Comparison of ENCODE assay signal across 10 mouse cellular contexts in genomic region chr7:142657341-142657791, GRCm38 (mm10). TPM values are rescaled to one million over a fixed set of nuclear protein-coding genes. Genes with fewer than 3 reads are reported as not detected.
DNase-seq lines count a peak whose midpoint lies in the region; ATAC-seq and TF ChIP-seq lines count a peak whose summit lies in the region.
"Had no signal": no experiment of that assay in that cellular context is flagged by ENCODE, and none has a peak within 500 bp of the region (broad histone marks: within the 10 kb centered on the region; RNA-seq: fewer than 3 reads in every experiment).

No protein-coding gene starts in this region.

- no peak for TF ChIP-seq CTCF in gastrocnemius, adult 2 months (IDR thresholded peaks at IDR 0.05)
- TF ChIP-seq CTCF in midbrain, postnatal 0 days (IDR thresholded peaks at IDR 0.05) = no peak

- no peak overlapping the region for H3K9ac ChIP-seq in midbrain, postnatal 0 days (replicated peaks; ENCODE audit: low read length, poor library complexity, severe bottlenecking)
- no peak overlapping the region for H3K9ac ChIP-seq in midbrain, embryonic 14.5 days (replicated peaks; ENCODE audit: low read length)
- H3K9ac ChIP-seq in liver, embryonic 11.5 days (ENCODE audit: low read depth, low read length) = peak overlapping the region; percentile 76

- no peak for DNase-seq in gastrocnemius, adult 2 months
- no peak for DNase-seq in gastrocnemius, adult 18-20 months (ENCODE audit: low spot score)
- no peak for DNase-seq in midbrain, postnatal 0 days (ENCODE audit: low spot score)
- DNase-seq in midbrain, embryonic 14.5 days = no peak
- DNase-seq in liver, embryonic 11.5 days (ENCODE audit: low spot score) = no peak
- peak; percentile 84 for DNase-seq in yolk sac, embryonic 10.5 days (ENCODE audit: low spot score)
- DNase-seq in B cell, adult 2 months = no peak
- no peak for DNase-seq in T-cell, adult 2 months (ENCODE audit: low spot score)
- DNase-seq: right cerebral cortex, postnatal 25 days had no signal

- H3K4me1 ChIP-seq in midbrain, postnatal 0 days (ENCODE audit: insufficient read depth, low read length) = no peaks in the 10 kb centered on the region
- peaks cover 8% of the 10 kb centered on the region; the same call in 1 of the 2 replicates for H3K4me1 ChIP-seq in midbrain, embryonic 14.5 days (ENCODE audit: control insufficient read depth, insufficient read depth, low read length)
- peaks cover 4% of the 10 kb centered on the region; the same call in 1 of the 2 replicates for H3K4me1 ChIP-seq in liver, embryonic 11.5 days (replicated peaks; ENCODE audit: control insufficient read depth, insufficient read depth, low read length)

- intact Hi-C loops in gastrocnemius, adult 2 months (cut with DNase I) = no loop called here

- 0 out of 2 replicates have a peak overlapping the region, but pooled peaks have one; percentile 6 for H3K27ac ChIP-seq in gastrocnemius, adult 2 months
- H3K27ac ChIP-seq in midbrain, postnatal 0 days (ENCODE audit: low read depth, low read length) = no peak overlapping the region
- no peak overlapping the region for H3K27ac ChIP-seq in midbrain, embryonic 14.5 days (replicated peaks; ENCODE audit: low read depth, low read length)
- H3K27ac ChIP-seq in liver, embryonic 11.5 days (ENCODE audit: low read depth, low read length) = peak overlapping the region; percentile 90

- H3K4me3 ChIP-seq in gastrocnemius, adult 2 months = peak overlapping the region; percentile 72
- H3K4me3 ChIP-seq in midbrain, postnatal 0 days (ENCODE audit: low read depth, low read length) = peak overlapping the region; percentile 30; the same call in 1 of the 2 replicates
- no peak overlapping the region for H3K4me3 ChIP-seq in midbrain, embryonic 14.5 days (replicated peaks; ENCODE audit: low read depth, low read length)
- peak overlapping the region; percentile 59 for H3K4me3 ChIP-seq in liver, embryonic 11.5 days (ENCODE audit: low read depth, low read length)

- H3K27me3 ChIP-seq in midbrain, postnatal 0 days (ENCODE audit: insufficient read depth, low read length) = peaks cover 89% of the 10 kb centered on the region
- peaks cover 89% of the 10 kb centered on the region for H3K27me3 ChIP-seq in midbrain, embryonic 14.5 days (ENCODE audit: control insufficient read depth, insufficient read depth, low read length)
- H3K27me3 ChIP-seq in liver, embryonic 11.5 days (replicated peaks; ENCODE audit: control insufficient read depth, insufficient read depth, low read length) = peaks cover 98% of the 10 kb centered on the region

- H3K9me3 ChIP-seq in midbrain, postnatal 0 days (ENCODE audit: low read length) = no peaks in the 10 kb centered on the region
- no peaks in the 10 kb centered on the region for H3K9me3 ChIP-seq in midbrain, embryonic 14.5 days (ENCODE audit: control insufficient read depth, low read length)
- H3K9me3 ChIP-seq in liver, embryonic 11.5 days (ENCODE audit: control insufficient read depth, low read length) = no peaks in the 10 kb centered on the region

- no peak overlapping the region for H3K4me2 ChIP-seq in midbrain, postnatal 0 days (ENCODE audit: low read depth, low read length, poor library complexity, severe bottlenecking)
- H3K4me2 ChIP-seq in midbrain, embryonic 14.5 days (ENCODE audit: low read length) = no peak overlapping the region
- H3K4me2 ChIP-seq in liver, embryonic 11.5 days = peak overlapping the region; percentile 63

- no peak for ATAC-seq in midbrain, postnatal 0 days (ENCODE audit: low FRiP score)
- no peak for ATAC-seq in midbrain, embryonic 14.5 days (ENCODE audit: low FRiP score, low TSS enrichment)
- peak; percentile 49 for ATAC-seq in liver, embryonic 11.5 days (replicated peaks; ENCODE audit: low FRiP score)
- ATAC-seq: activated CD4-positive, CD25-positive, alpha-beta regulatory T cell, adult 4 months had no signal

- WGBS in midbrain, postnatal 0 days = 22% methylated on average over 7 of the region's 9 CpGs
- WGBS in midbrain, embryonic 14.5 days = 10% methylated on average over 6 of the region's 9 CpGs
- WGBS in liver, embryonic 11.5 days = 11% methylated on average over 7 of the region's 9 CpGs

- no peaks in the 10 kb centered on the region for H3K36me3 ChIP-seq in midbrain, postnatal 0 days (ENCODE audit: insufficient read depth, low read length)
- H3K36me3 ChIP-seq in midbrain, embryonic 14.5 days (ENCODE audit: control insufficient read depth, insufficient read depth, low read length) = no peaks in the 10 kb centered on the region
- H3K36me3 ChIP-seq in liver, embryonic 11.5 days (ENCODE audit: control insufficient read depth, insufficient read depth, low read length) = no peaks in the 10 kb centered on the region; the same call in 1 of the 2 replicates

RNA-seq across cellular contexts. Expression of gene Igf2, which starts 9.2 kb away (rescaled TPM):
- 10 to 100 TPM; 26.1 to 32.7 TPM for total RNA-seq in gastrocnemius, adult 2 months (2021)
- 10 to 100 TPM; 20.0 to 29.0 TPM for total RNA-seq in gastrocnemius, adult 18-20 months (2021)
- total RNA-seq in midbrain, postnatal 0 days (2014; rRNA removed) = 369 and 380 TPM in 2 replicates
- polyA plus RNA-seq in midbrain, postnatal 0 days (2015; fragmentation: Nextera tagmentation; extraction: Ambion mirVana) = 195 and 213 TPM in 2 replicates
- polyA plus RNA-seq in midbrain, embryonic 14.5 days (2014; fragmentation: Nextera tagmentation; extraction: Ambion mirVana) = 19.1 and 102 TPM in 2 replicates
- polyA plus RNA-seq in liver, embryonic 11.5 days (2014; fragmentation: Nextera tagmentation; extraction: Ambion mirVana) = 390 and 480 TPM in 2 replicates

RNA-seq across cellular contexts. Expression of gene Gm49394, which starts 12.4 kb away (rescaled TPM):
- total RNA-seq in gastrocnemius, adult 2 months (2021) = not detected
- not detected for total RNA-seq in gastrocnemius, adult 18-20 months (2021)
- total RNA-seq in midbrain, postnatal 0 days (2014; rRNA removed) = not detected in 2 replicates
- not detected in 2 replicates for polyA plus RNA-seq in midbrain, postnatal 0 days (2015; fragmentation: Nextera tagmentation; extraction: Ambion mirVana)
- polyA plus RNA-seq in midbrain, embryonic 14.5 days (2014; fragmentation: Nextera tagmentation; extraction: Ambion mirVana) = 0.04 TPM in 1 of 2 replicates, not detected in the other
- polyA plus RNA-seq in liver, embryonic 11.5 days (2014; fragmentation: Nextera tagmentation; extraction: Ambion mirVana) = not detected in 2 replicates
- polyA plus RNA-seq: activated CD4-positive, CD25-positive, alpha-beta regulatory T cell, adult 4 months had no signal

Comparison
In these comparisons a context has a peak if more than half of its experiments do, and no peak if none do; other contexts are left out.
1. H3K27ac ChIP-seq: peak in gastrocnemius, adult 2 months (single experiment) and liver, embryonic 11.5 days (single experiment); none in midbrain, postnatal 0 days (single experiment) and midbrain, embryonic 14.5 days (single experiment).
2. RNA of gene Igf2, which starts 9.2 kb away (total RNA-seq): 369 to 380 TPM in midbrain, postnatal 0 days; 26.1 to 32.7 TPM in gastrocnemius, adult 2 months and 20.0 to 29.0 TPM in gastrocnemius, adult 18-20 months; every median in the first group is over 10 times any median in the second.